Mouse (Mus musculus) MEL (cell line): ENCODE results near the gene Rbmxl1. TPM values are rescaled to one million over a fixed set of nuclear protein-coding genes. Genes with fewer than 3 reads are reported as not detected.
"Not testable (repeated sequence)": the region's sequence is repeated elsewhere in the genome, so short reads cannot be mapped to it uniquely, and the experiment has no call there.

Experiments used
- DNase-seq: peaks from one replicate; pipeline ENCODE4 v3.0.0; 2011; ENCODE audit warnings: low read depth, low spot score
- H3K27ac ChIP-seq: 2 replicates; pipeline ENCODE4 v1.5.1; 2012; ENCODE audit warnings: low read depth, mild to moderate bottlenecking, control low read depth, low read length, moderate library complexity; ENCODE audit not compliant: control insufficient read depth
- H3K27me3 ChIP-seq, 2 experiments: fragments of 150-350 bp in 1 of 2; sonication (generic) in 1 of 2; 2 replicates each; pipeline ENCODE4 v1.6.1; 2012; ENCODE audit warnings: low read length in 2 of 2, mild to moderate bottlenecking in 2 of 2, improper control_type of control experiment in 1 of 2, moderate library complexity in 1 of 2; ENCODE audit not compliant: insufficient read depth in 2 of 2, control insufficient read depth in 1 of 2
- H3K36me3 ChIP-seq, 2 experiments: 2 replicates each; pipeline ENCODE4 v1.6.1; 2012 to 2014; ENCODE audit warnings: low read length in 2 of 2, improper control_type of control experiment in 1 of 2, inconsistent platforms in 1 of 2, mild to moderate bottlenecking in 1 of 2; ENCODE audit not compliant: insufficient read depth in 2 of 2, control insufficient read depth in 1 of 2
- H3K4me1 ChIP-seq, 2 experiments: fragments of 150-350 bp in 1 of 2; sonication (generic) in 1 of 2; 2 replicates each; pipeline ENCODE4 v1.6.1; 2012; ENCODE audit warnings: low read length in 2 of 2, improper control_type of control experiment in 1 of 2, mild to moderate bottlenecking in 1 of 2; ENCODE audit not compliant: insufficient read depth in 2 of 2, control insufficient read depth in 1 of 2
- H3K4me3 ChIP-seq, 2 experiments: fragments of 150-350 bp in 1 of 2; sonication (generic) in 1 of 2; 2 replicates each; pipeline ENCODE4 v1.5.1; 2012; ENCODE audit warnings: low read depth in 2 of 2, low read length in 2 of 2, mild to moderate bottlenecking in 2 of 2, moderate library complexity in 2 of 2, control low read depth in 1 of 2, improper control_type of control experiment in 1 of 2; ENCODE audit not compliant: control insufficient read depth in 1 of 2, insufficient read depth in 1 of 2
- H3K79me2 ChIP-seq: 2 replicates; pipeline ENCODE4 v1.6.1; 2012; ENCODE audit warnings: mild to moderate bottlenecking, low read length, moderate library complexity; ENCODE audit not compliant: control insufficient read depth, poor library complexity, insufficient read depth
- H3K9ac ChIP-seq: 2 replicates; pipeline ENCODE4 v1.6.1; 2012; ENCODE audit warnings: low read depth, mild to moderate bottlenecking, control low read depth, low read length, moderate library complexity; ENCODE audit not compliant: control insufficient read depth, poor library complexity, severe bottlenecking
- H3K9me3 ChIP-seq: fragments of 150-350 bp; sonication (generic); replicated peaks from 2 replicates; pipeline ENCODE4 v1.6.1; 2012; ENCODE audit warnings: mild to moderate bottlenecking, low read length, improper control_type of control experiment, moderate library complexity; ENCODE audit not compliant: insufficient read depth
- CHD2 ChIP-seq: IDR thresholded peaks from 2 replicates; pipeline ENCODE4 v1.6.1; 2011; ENCODE audit warnings: low read length, improper control_type of control experiment
- CTCF ChIP-seq, 3 experiments: IDR thresholded peaks in 2 of 3; conservative IDR thresholded peaks in 1 of 3; 2 replicates each; pipeline ENCODE4 v1.5.1; 2011 to 2012; ENCODE audit warnings: low read length in 3 of 3, low read depth in 2 of 3, mild to moderate bottlenecking in 2 of 3, improper control_type of control experiment in 1 of 3, inconsistent platforms in 1 of 3, mixed read lengths in 1 of 3, moderate library complexity in 1 of 3; ENCODE audit not compliant: control insufficient read depth in 1 of 3, insufficient read depth in 1 of 3, poor library complexity in 1 of 3, severe bottlenecking in 1 of 3
- E2F4 ChIP-seq: IDR thresholded peaks from 2 replicates; pipeline ENCODE4 v1.6.1; 2011; ENCODE audit warnings: low read depth, low read length, improper control_type of control experiment, borderline replicate concordance
- EP300 ChIP-seq, 2 experiments: IDR thresholded peaks; 2 replicates each; pipeline ENCODE4 v1.6.1; 2011; ENCODE audit warnings: improper control_type of control experiment in 2 of 2, low read length in 2 of 2, low read depth in 1 of 2, mild to moderate bottlenecking in 1 of 2
- ETS1 ChIP-seq: IDR thresholded peaks from 2 replicates; pipeline ENCODE4 v1.6.1; 2012; ENCODE audit warnings: low read depth, mild to moderate bottlenecking, inconsistent platforms, low read length, improper control_type of control experiment, moderate library complexity
- GABPA ChIP-seq: IDR thresholded peaks from 2 replicates; pipeline ENCODE4 v1.6.1; 2012; ENCODE audit warnings: low read depth, mild to moderate bottlenecking, inconsistent platforms, low read length, improper control_type of control experiment, moderate library complexity
- GATA1 ChIP-seq: IDR thresholded peaks from 2 replicates; pipeline ENCODE4 v1.6.1; 2011; ENCODE audit warnings: low read depth, low read length, improper control_type of control experiment
- HCFC1 ChIP-seq: IDR thresholded peaks from 2 replicates; pipeline ENCODE4 v1.6.1; 2012; ENCODE audit warnings: low read depth, mild to moderate bottlenecking, inconsistent platforms, low read length, improper control_type of control experiment, moderate library complexity
- JUND ChIP-seq: IDR thresholded peaks from 2 replicates; pipeline ENCODE4 v1.6.1; 2011; ENCODE audit warnings: low read depth, mild to moderate bottlenecking, improper control_type of control experiment, low read length
- MAZ ChIP-seq: IDR thresholded peaks from 2 replicates; pipeline ENCODE4 v1.6.1; 2012; ENCODE audit warnings: low read depth, mild to moderate bottlenecking, inconsistent platforms, low read length, improper control_type of control experiment
- MXI1 ChIP-seq: IDR thresholded peaks from 2 replicates; pipeline ENCODE4 v1.6.1; 2011; ENCODE audit warnings: mild to moderate bottlenecking, low read depth, low read length, improper control_type of control experiment
- MYB ChIP-seq: IDR thresholded peaks from 2 replicates; pipeline ENCODE4 v1.6.1; 2011; ENCODE audit warnings: mild to moderate bottlenecking, low read depth, low read length, improper control_type of control experiment
- POLR2A ChIP-seq, 2 experiments: IDR thresholded peaks; 2 replicates each; pipeline ENCODE4 v1.6.1; 2011 to 2012; ENCODE audit warnings: low read length in 2 of 2, mild to moderate bottlenecking in 2 of 2, control low read depth in 1 of 2, improper control_type of control experiment in 1 of 2, low read depth in 1 of 2, moderate library complexity in 1 of 2; ENCODE audit not compliant: control insufficient read depth in 1 of 2, insufficient read depth in 1 of 2, poor library complexity in 1 of 2
- POLR2AphosphoS5 ChIP-seq: IDR thresholded peaks from 2 replicates; pipeline ENCODE4 v1.6.1; 2012; ENCODE audit warnings: low read depth, borderline replicate concordance, mild to moderate bottlenecking, inconsistent platforms, low read length, moderate library complexity, mixed read lengths
- RAD21 ChIP-seq: IDR thresholded peaks from 2 replicates; pipeline ENCODE4 v1.6.1; 2011; ENCODE audit warnings: mild to moderate bottlenecking, low read depth, low read length, improper control_type of control experiment
- SMC3 ChIP-seq: IDR thresholded peaks from 2 replicates; pipeline ENCODE4 v1.6.1; 2011; ENCODE audit warnings: low read depth, low read length, improper control_type of control experiment
- TAL1 ChIP-seq: IDR thresholded peaks from 2 replicates; pipeline ENCODE4 v1.6.1; 2012; ENCODE audit warnings: mild to moderate bottlenecking, inconsistent platforms, low read length, moderate library complexity, mixed read lengths
- TBP ChIP-seq: IDR thresholded peaks from 2 replicates; pipeline ENCODE4 v1.8.0; 2011; ENCODE audit warnings: low read depth, low read length, improper control_type of control experiment
- TCF12 ChIP-seq: IDR thresholded peaks from 2 replicates; pipeline ENCODE4 v1.6.1; 2014; ENCODE audit warnings: low read depth, mild to moderate bottlenecking, inconsistent platforms, low read length, improper control_type of control experiment, moderate library complexity
- ZC3H11A ChIP-seq: IDR thresholded peaks from 2 replicates; pipeline ENCODE4 v1.6.1; 2012; ENCODE audit warnings: low read depth, mild to moderate bottlenecking, inconsistent platforms, low read length, improper control_type of control experiment
- ZKSCAN1 ChIP-seq: IDR thresholded peaks from 2 replicates; pipeline ENCODE4 v1.6.1; 2012; ENCODE audit warnings: low read depth, mild to moderate bottlenecking, inconsistent platforms, low read length, improper control_type of control experiment, moderate library complexity
- ZMIZ1 ChIP-seq: IDR thresholded peaks from 2 replicates; pipeline ENCODE4 v1.6.1; 2012; ENCODE audit warnings: low read depth, mild to moderate bottlenecking, inconsistent platforms, low read length, improper control_type of control experiment, moderate library complexity
- polyA plus RNA-seq, 2 experiments: library from polyadenylated mRNA; stranded (reverse) in 1 of 2; unstranded in 1 of 2; fragments of >175 nt in 1 of 2; fragments of >200 nt in 1 of 2; gene quantifications; 2 replicates each; pipeline versions ENCODE4 v1.2.1 to v1.2.4; 2012; ENCODE audit warnings: low replicate concordance in 2 of 2, low read depth in 1 of 2; ENCODE audit not compliant: insufficient read length in 2 of 2, insufficient read depth in 1 of 2, missing spikeins in 1 of 2
- total RNA-seq: library from RNA; depleted of rRNA; stranded (reverse); fragments of 300-350 nt; gene quantifications from 2 replicates; pipeline ENCODE4 v1.2.3, GENCODE M21; 2012

Rbmxl1 gene
- total and polyA plus RNA-seq, 3 experiments = 129 to 194 TPM; not detected in 1

DNA sequence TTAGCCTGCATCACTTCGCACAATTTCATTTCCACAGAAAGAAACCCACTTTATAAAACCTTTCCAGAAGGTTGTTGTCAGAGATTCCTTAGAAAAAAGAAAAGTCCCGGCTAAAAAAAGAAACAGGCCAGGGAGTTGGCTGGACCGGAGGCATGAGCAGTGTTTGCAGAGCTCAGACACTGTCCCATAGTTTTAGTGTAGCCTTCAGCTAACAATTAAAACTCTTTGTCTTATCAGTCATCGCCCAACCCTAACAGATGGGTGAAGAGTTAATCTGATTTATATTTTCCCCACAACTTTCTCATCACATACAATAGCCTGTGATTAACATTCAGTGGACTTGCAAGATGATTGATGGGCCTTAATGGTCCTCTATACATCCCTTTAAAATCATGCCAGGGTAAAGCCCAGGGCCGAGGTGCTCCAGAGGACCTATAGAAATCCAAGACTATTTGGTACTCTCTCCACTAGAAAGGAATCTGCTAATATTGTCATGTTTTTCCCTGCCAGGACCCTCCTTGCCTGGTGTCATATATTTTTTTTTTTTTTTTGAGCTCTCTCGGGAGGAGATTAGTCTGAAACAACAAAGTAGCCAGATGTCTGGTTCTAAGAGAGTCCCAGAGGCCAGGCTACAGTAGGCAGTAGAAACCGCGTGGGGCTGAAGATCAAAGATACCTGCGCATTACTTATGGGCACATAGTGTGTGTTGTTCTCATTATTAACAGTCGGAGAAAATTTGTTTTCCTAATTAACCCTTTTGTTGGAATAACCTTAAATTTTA, 41.5 kb upstream of the Rbmxl1 start:
- H3K36me3 ChIP-seq = peaks cover 0 to 3% of the 10 kb centered on the region in 2 experiments; a peak in 1 of 4 replicates
- no peaks in the 10 kb centered on the region for H3K4me1 ChIP-seq
- H3K4me3 ChIP-seq = no peak overlapping the region
- no peaks in the 10 kb centered on the region for H3K27me3 ChIP-seq
- TF ChIP-seq CTCF (IDR thresholded peaks at IDR 0.05 in 2 of 3, conservative IDR thresholded peaks at IDR 0.05 in 1 of 3; ENCODE audit: control insufficient read depth in 1 of 3, insufficient read depth in 1 of 3, low read depth in 2 of 3, low read length in 3 of 3, poor library complexity in 1 of 3, severe bottlenecking in 1 of 3) (no peak), TAL1 (no peak), MXI1 (no peak), RAD21 (no peak), ZKSCAN1 (no peak), POLR2A (IDR thresholded peaks at IDR 0.05; ENCODE audit: control insufficient read depth in 1 of 2, insufficient read depth in 1 of 2, low read depth in 1 of 2, low read length in 2 of 2, poor library complexity in 1 of 2) (no peak), ZMIZ1 (no peak), ZC3H11A (no peak), CHD2 (no peak), TCF12 (no peak)
- H3K79me2 ChIP-seq = no peaks in the 10 kb centered on the region
- no peak overlapping the region for H3K27ac ChIP-seq
- no peak overlapping the region for H3K9ac ChIP-seq
- no peak for DNase-seq
- H3K9me3 ChIP-seq = no peaks in the 10 kb centered on the region

- not testable (repeated sequence) for H3K4me1 ChIP-seq
Measured at GRCm38 (mm10) chr8:78545153-78545817, 36.6 kb upstream of the Rbmxl1 start.

GRCm38 (mm10) chr8:78544545-78544944, 35.8 kb upstream of the Rbmxl1 start:
- Histone ChIP-seq H3K4me3 (no peak overlapping the region), H3K27ac (no peak overlapping the region), H3K79me2 (no peaks in the 10 kb centered on the region), H3K9me3 (no peaks in the 10 kb centered on the region), H3K27me3 (no peaks in the 10 kb centered on the region), H3K36me3 (peaks cover 0 to 5% of the 10 kb centered on the region in 2 experiments; a peak in 2 of 4 replicates), H3K9ac (no peak overlapping the region), H3K4me1 (no peaks in the 10 kb centered on the region)
- TF ChIP-seq HCFC1 (no peak), POLR2AphosphoS5 (no peak), JUND (no peak), EP300 (IDR thresholded peaks at IDR 0.05; ENCODE audit: low read depth in 1 of 2, low read length in 2 of 2) (no peak), MYB (no peak), ETS1 (no peak), E2F4 (no peak), ZC3H11A (no peak), MAZ (no peak), SMC3 (no peak), MXI1 (no peak), GABPA (no peak), GATA1 (no peak), TBP (no peak)
- no peak for DNase-seq

More at GRCm38 (mm10) chr8:78545153-78545817, 36.6 kb upstream of the Rbmxl1 start:
- DNase-seq, H3K79me2 ChIP-seq, H3K9ac ChIP-seq, H3K4me3 ChIP-seq, H3K9me3 ChIP-seq, H3K27me3 ChIP-seq, H3K36me3 ChIP-seq, H3K27ac ChIP-seq: not testable (repeated sequence)
